Mouse (Mus musculus) midbrain, embryonic 16.5 days (tissue): ENCODE results near the gene Zranb1. TPM values are rescaled to one million over a fixed set of nuclear protein-coding genes. Genes with fewer than 3 reads are reported as not detected.

ENCODE experiments used
- ATAC-seq: fragments of 200-750 bp; cut with Nextera tagmentation; 2 replicates; pipeline ENCODE4 v1.8.0; 2017; ENCODE audit warnings: moderate TSS enrichment
- H3K27ac ChIP-seq: fragments of 300-500 bp; sonication (generic); 2 replicates; pipeline ENCODE4 v1.5.1; 2014; ENCODE audit warnings: mild to moderate bottlenecking, low read length, mixed read lengths
- H3K27me3 ChIP-seq: fragments of 300-500 bp; sonication (generic); 2 replicates; pipeline ENCODE4 v1.6.1; 2014; ENCODE audit warnings: low read depth, low read length, mixed read lengths; ENCODE audit not compliant: control insufficient read depth, insufficient read depth
- H3K36me3 ChIP-seq: fragments of 300-500 bp; sonication (generic); 2 replicates; pipeline ENCODE4 v1.6.1; 2014; ENCODE audit warnings: mild to moderate bottlenecking, low read length, moderate library complexity, mixed read lengths; ENCODE audit not compliant: control insufficient read depth, insufficient read depth
- H3K4me1 ChIP-seq: fragments of 300-500 bp; sonication (generic); 2 replicates; pipeline ENCODE4 v1.6.1; 2014; ENCODE audit warnings: mild to moderate bottlenecking, low read length, mixed read lengths; ENCODE audit not compliant: control insufficient read depth, insufficient read depth
- H3K4me2 ChIP-seq: fragments of 300-500 bp; sonication (generic); 2 replicates; pipeline ENCODE4 v1.6.1; 2014; ENCODE audit warnings: mild to moderate bottlenecking, low read length, mixed read lengths
- H3K4me3 ChIP-seq: fragments of 300-500 bp; sonication (generic); 2 replicates; pipeline ENCODE4 v1.5.1; 2014; ENCODE audit warnings: low read depth, mild to moderate bottlenecking, low read length, moderate library complexity, mixed read lengths
- H3K9ac ChIP-seq: fragments of 300-500 bp; sonication (generic); 2 replicates; pipeline ENCODE4 v1.6.1; 2014; ENCODE audit warnings: low read depth, low read length, mixed read lengths
- H3K9me3 ChIP-seq: fragments of 300-500 bp; sonication (generic); replicated peaks from 2 replicates; pipeline ENCODE4 v1.6.1; 2014; ENCODE audit warnings: mild to moderate bottlenecking, low read length, mixed read lengths; ENCODE audit not compliant: control insufficient read depth, poor library complexity, severe bottlenecking
- WGBS: fragments of 180-500 bp; shearing (Covaris S2); extraction: QIAGEN DNeasy Blood & Tissue Kit; methylation state at CpG from one replicate; pipeline ENCODE4 v1.1.7; 2014; 5-methylcytosine and 5-hydroxymethylcytosine counted together
- polyA plus RNA-seq: library from polyadenylated mRNA; unstranded; fragments of >200 nt; fragmentation: Nextera tagmentation; extraction: Ambion mirVana; gene quantifications from 2 replicates; pipeline ENCODE4 v1.2.1, GENCODE M21; 2015

The Zranb1 gene
- polyA plus RNA-seq, 1 experiment from 2014 or later, result 19.2 TPM

DNA sequence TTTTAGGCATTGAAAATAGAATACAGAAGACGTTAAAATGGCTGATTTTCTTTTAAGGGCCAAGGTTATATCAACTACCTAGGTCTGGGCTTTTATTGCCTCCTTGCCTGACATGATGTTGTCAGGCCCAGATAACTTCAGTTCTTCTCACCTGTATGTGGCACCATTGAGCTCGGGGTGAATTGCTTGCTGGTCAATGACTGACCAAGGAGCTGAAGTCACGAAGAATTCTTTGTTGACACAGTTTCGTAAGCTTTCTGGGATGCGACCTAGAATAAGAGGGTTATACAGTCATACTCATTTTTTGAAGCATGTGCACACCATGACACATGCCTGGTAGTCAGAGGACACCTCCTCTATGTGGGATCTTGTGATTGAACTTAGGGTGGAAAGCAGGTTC is 58.9 kb downstream of the Zranb1 start:
- no peak overlapping the region for H3K4me3 ChIP-seq
- H3K4me2 ChIP-seq, result no peak overlapping the region
- H3K36me3 ChIP-seq, result peaks cover 6% of the 10 kb centered on the region; the same call in 1 of the 2 replicates
- no peak for ATAC-seq
- no peak overlapping the region for H3K9ac ChIP-seq
- no peaks in the 10 kb centered on the region for H3K27me3 ChIP-seq
- H3K27ac ChIP-seq, result no peak overlapping the region
- H3K9me3 ChIP-seq, result no peaks in the 10 kb centered on the region
- 91% methylated on average over 5 of the region's 5 CpGs for WGBS
- H3K4me1 ChIP-seq, result peaks cover 4% of the 10 kb centered on the region; the same call in 1 of the 2 replicates

DNA sequence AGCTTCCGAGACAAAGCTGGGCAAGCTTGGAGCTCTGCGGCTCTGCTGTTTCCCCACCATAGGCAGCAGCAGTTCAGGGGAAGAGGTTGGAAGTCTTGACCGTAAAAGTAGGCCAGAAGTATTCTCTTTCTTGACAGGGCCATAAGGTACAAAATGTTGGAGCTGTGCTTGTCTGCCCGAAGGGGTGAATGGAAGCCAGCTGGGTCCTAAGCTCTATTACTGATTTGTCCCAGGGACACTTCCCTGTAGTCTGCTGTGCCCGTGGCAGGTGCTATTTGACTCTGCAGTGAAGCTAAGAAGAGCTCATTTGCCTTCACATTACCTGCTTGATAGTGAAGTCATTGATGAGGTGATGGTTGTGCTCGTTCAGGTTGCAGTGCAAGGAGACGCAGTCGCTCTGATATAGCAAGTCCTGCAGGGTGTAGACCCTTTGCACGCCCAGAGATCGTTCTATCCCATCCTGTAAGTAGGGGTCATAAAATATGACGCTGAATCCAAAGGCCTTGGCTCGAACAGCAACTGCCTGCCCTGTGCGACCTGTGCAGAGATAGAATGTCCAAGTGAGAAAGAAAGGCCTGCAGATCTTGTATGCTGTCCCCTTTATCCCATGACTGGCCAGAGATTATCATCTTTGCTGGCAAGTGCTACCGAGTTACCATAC is 60.4 kb downstream of the Zranb1 start:
- WGBS, result 96% methylated on average over 14 of the region's 14 CpGs
- H3K27ac ChIP-seq, result no peak overlapping the region
- H3K4me2 ChIP-seq, result no peak overlapping the region
- no peaks in the 10 kb centered on the region for H3K9me3 ChIP-seq
- H3K9ac ChIP-seq, result no peak overlapping the region
- peaks cover 9% of the 10 kb centered on the region; the same call in 1 of the 2 replicates for H3K36me3 ChIP-seq
- peaks cover 4% of the 10 kb centered on the region; the same call in 1 of the 2 replicates for H3K4me1 ChIP-seq
- no peak overlapping the region for H3K4me3 ChIP-seq
- ATAC-seq, result no peak
- H3K27me3 ChIP-seq, result no peaks in the 10 kb centered on the region

- Histone ChIP-seq H3K9ac (no peak overlapping the region), H3K4me1 (peaks cover 4% of the 10 kb centered on the region; the same call in 1 of the 2 replicates), H3K4me3 (no peak overlapping the region), H3K27ac (no peak overlapping the region), H3K4me2 (no peak overlapping the region), H3K36me3 (peaks cover 9% of the 10 kb centered on the region; the same call in 1 of the 2 replicates), H3K9me3 (no peaks in the 10 kb centered on the region), H3K27me3 (no peaks in the 10 kb centered on the region)
- 84% methylated on average over 9 of the region's 9 CpGs for WGBS
- ATAC-seq, result no peak
Observed at GRCm38 (mm10) chr7:132992967-132993615, 62.1 kb downstream of the Zranb1 start.

DNA sequence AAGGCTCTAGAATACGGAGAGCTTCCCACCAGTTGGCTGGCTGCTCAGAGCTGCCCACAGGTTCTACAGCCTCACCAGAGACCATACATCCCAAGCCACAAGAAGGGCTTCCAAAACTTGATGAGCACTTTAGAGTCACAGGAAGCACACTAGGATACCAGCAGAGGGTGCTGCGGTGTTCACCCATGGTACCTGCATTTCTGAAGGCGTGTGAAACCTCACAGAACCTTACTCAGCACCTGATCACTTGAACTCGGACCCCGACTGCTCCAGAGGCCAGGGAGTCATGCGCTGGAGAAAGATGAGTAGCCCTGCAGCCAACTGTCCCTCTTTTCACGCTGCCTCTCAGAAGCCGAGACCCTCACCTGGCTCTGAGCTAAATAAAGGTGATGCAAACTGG is 63.2 kb downstream of the Zranb1 start:
- 85% methylated on average over 8 of the region's 8 CpGs for WGBS
- no peak overlapping the region for H3K9ac ChIP-seq
- H3K9me3 ChIP-seq, result no peaks in the 10 kb centered on the region
- no peak overlapping the region for H3K4me3 ChIP-seq
- H3K27ac ChIP-seq, result no peak overlapping the region
- H3K36me3 ChIP-seq, result peaks cover 16% of the 10 kb centered on the region
- ATAC-seq, result no peak
- no peaks in the 10 kb centered on the region for H3K27me3 ChIP-seq
- no peak overlapping the region for H3K4me2 ChIP-seq
- H3K4me1 ChIP-seq, result peaks cover 4% of the 10 kb centered on the region; the same call in 1 of the 2 replicates

GRCm38 (mm10) chr7:132994628-132995191 is 63.8 kb downstream of the Zranb1 start:
- Histone ChIP-seq H3K27me3 (no peaks in the 10 kb centered on the region), H3K9me3 (no peaks in the 10 kb centered on the region), H3K4me3 (no peak overlapping the region), H3K4me1 (peaks cover 4% of the 10 kb centered on the region; the same call in 1 of the 2 replicates), H3K4me2 (no peak overlapping the region), H3K9ac (no peak overlapping the region), H3K27ac (peak overlapping the region; percentile 25), H3K36me3 (peaks cover 13% of the 10 kb centered on the region)
- ATAC-seq, result peak; percentile 49
- whole genome bisulfite sequencing, result 51% methylated on average over 6 of the region's 6 CpGs

DNA sequence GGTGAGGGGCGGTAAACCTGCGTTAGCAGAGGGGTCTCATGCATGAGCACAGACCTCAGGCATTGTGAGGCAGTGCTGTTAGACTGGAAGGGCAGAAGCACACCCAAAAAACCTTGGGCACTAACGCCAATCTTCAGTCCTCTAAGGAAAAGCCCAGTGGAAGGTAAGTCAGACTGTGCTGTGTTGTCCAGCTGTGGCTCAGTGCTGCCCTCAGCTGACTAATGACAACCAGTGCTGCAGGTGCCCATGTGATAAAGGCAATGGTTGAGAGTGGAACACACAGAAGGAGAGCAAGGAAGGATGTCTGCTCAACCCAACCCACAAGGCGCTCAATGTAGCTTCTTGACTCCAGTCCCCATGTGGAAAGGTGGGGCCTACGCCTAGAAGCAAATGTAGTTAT is 65.4 kb downstream of the Zranb1 start:
- H3K4me1 ChIP-seq, result peaks cover 4% of the 10 kb centered on the region; the same call in 1 of the 2 replicates
- no peak overlapping the region for H3K27ac ChIP-seq
- no peak overlapping the region for H3K4me3 ChIP-seq
- WGBS, result 93% methylated on average over 5 of the region's 5 CpGs
- H3K9me3 ChIP-seq, result no peaks in the 10 kb centered on the region
- no peaks in the 10 kb centered on the region for H3K27me3 ChIP-seq
- peaks cover 10% of the 10 kb centered on the region for H3K36me3 ChIP-seq
- H3K4me2 ChIP-seq, result no peak overlapping the region
- no peak for ATAC-seq
- no peak overlapping the region for H3K9ac ChIP-seq

- no peak overlapping the region for H3K4me3 ChIP-seq
- no peaks in the 10 kb centered on the region for H3K27me3 ChIP-seq
- no peak overlapping the region for H3K27ac ChIP-seq
- peaks cover 13% of the 10 kb centered on the region for H3K4me1 ChIP-seq
- no peak for ATAC-seq
- H3K9ac ChIP-seq, result no peak overlapping the region
- H3K36me3 ChIP-seq, result peaks cover 10% of the 10 kb centered on the region
- WGBS, result 95% methylated on average over 12 of the region's 12 CpGs
- H3K4me2 ChIP-seq, result no peak overlapping the region
- H3K9me3 ChIP-seq, result no peaks in the 10 kb centered on the region
Observed at GRCm38 (mm10) chr7:132998639-132999038, 67.7 kb downstream of the Zranb1 start.

GRCm38 (mm10) chr7:132999061-132999460 is 68.1 kb downstream of the Zranb1 start:
- no peak for ATAC-seq
- Histone ChIP-seq H3K36me3 (peaks cover 10% of the 10 kb centered on the region), H3K27ac (no peak overlapping the region), H3K4me2 (no peak overlapping the region), H3K9ac (no peak overlapping the region), H3K9me3 (no peaks in the 10 kb centered on the region), H3K4me3 (no peak overlapping the region), H3K27me3 (no peaks in the 10 kb centered on the region), H3K4me1 (peaks cover 13% of the 10 kb centered on the region)
- WGBS, result 97% methylated on average over 11 of the region's 11 CpGs

GRCm38 (mm10) chr7:133001388-133001787 is 70.4 kb downstream of the Zranb1 start:
- Histone ChIP-seq H3K9me3 (no peaks in the 10 kb centered on the region), H3K27me3 (no peaks in the 10 kb centered on the region), H3K27ac (no peak overlapping the region), H3K4me1 (peaks cover 9% of the 10 kb centered on the region), H3K9ac (no peak overlapping the region), H3K4me2 (no peak overlapping the region), H3K36me3 (peaks cover 7% of the 10 kb centered on the region), H3K4me3 (no peak overlapping the region)
- 92% methylated on average over 3 of the region's 3 CpGs for WGBS
- ATAC-seq, result no peak
